Mouse (Mus musculus) forebrain, embryonic 11.5 days (tissue): ENCODE data around the gene Olfr685. TPM values are rescaled to one million over a fixed set of nuclear protein-coding genes. Genes with fewer than 3 reads are reported as not detected.

ENCODE experiments used
- ATAC-seq: fragments of 200-750 bp; cut with Nextera tagmentation; replicated peaks from 2 replicates; pipeline ENCODE4 v1.8.0; 2017; ENCODE audit warnings: moderate TSS enrichment; ENCODE audit not compliant: low FRiP score
- DNase-seq: peaks from one replicate; pipeline ENCODE4 v3.0.0-alpha.2; 2017; ENCODE audit warnings: low spot score
- H3K27ac ChIP-seq: fragments of 300-500 bp; sonication (generic); 2 replicates; pipeline ENCODE4 v1.5.1; 2014; ENCODE audit warnings: low read depth, low read length
- H3K27me3 ChIP-seq: fragments of 300-500 bp; sonication (generic); 2 replicates; pipeline ENCODE4 v1.6.1; 2014; ENCODE audit warnings: mild to moderate bottlenecking, low read length, mixed read lengths; ENCODE audit not compliant: control insufficient read depth, insufficient read depth
- H3K36me3 ChIP-seq: fragments of 300-500 bp; sonication (generic); 2 replicates; pipeline ENCODE4 v1.6.1; 2014; ENCODE audit warnings: mild to moderate bottlenecking, low read length, moderate library complexity, mixed read lengths; ENCODE audit not compliant: control insufficient read depth, insufficient read depth
- H3K4me1 ChIP-seq: fragments of 300-500 bp; sonication (generic); replicated peaks from 2 replicates; pipeline ENCODE4 v1.6.1; 2014; ENCODE audit warnings: low read length, mixed read lengths; ENCODE audit not compliant: control insufficient read depth, insufficient read depth
- H3K4me2 ChIP-seq: fragments of 300-500 bp; sonication (generic); 2 replicates; pipeline ENCODE4 v1.6.1; 2014; ENCODE audit warnings: low read depth, mild to moderate bottlenecking, low read length, moderate library complexity, mixed read lengths; ENCODE audit not compliant: severe bottlenecking
- H3K4me3 ChIP-seq: fragments of 300-500 bp; sonication (generic); 2 replicates; pipeline ENCODE4 v1.5.1; 2014; ENCODE audit warnings: low read depth, low read length
- H3K9ac ChIP-seq: fragments of 300-500 bp; sonication (generic); 2 replicates; pipeline ENCODE4 v1.6.1; 2014; ENCODE audit warnings: low read length
- H3K9me3 ChIP-seq: fragments of 300-500 bp; sonication (generic); 2 replicates; pipeline ENCODE4 v1.6.1; 2016; ENCODE audit warnings: low read length, mixed read lengths; ENCODE audit not compliant: control insufficient read depth
- WGBS: fragments of 180-500 bp; shearing (Covaris S2); extraction: QIAGEN DNeasy Blood & Tissue Kit; methylation state at CpG from one replicate; pipeline ENCODE4 v1.1.7; 2014; 5-methylcytosine and 5-hydroxymethylcytosine counted together
- polyA plus RNA-seq: library from polyadenylated mRNA; unstranded; fragments of >200 nt; fragmentation: Nextera tagmentation; extraction: Ambion mirVana; gene quantifications from 2 replicates; pipeline ENCODE4 v1.2.1, GENCODE M21; 2014

Olfr685 gene
- polyA plus RNA-seq, 1 experiment from 2014 or later, result not detected

DNA sequence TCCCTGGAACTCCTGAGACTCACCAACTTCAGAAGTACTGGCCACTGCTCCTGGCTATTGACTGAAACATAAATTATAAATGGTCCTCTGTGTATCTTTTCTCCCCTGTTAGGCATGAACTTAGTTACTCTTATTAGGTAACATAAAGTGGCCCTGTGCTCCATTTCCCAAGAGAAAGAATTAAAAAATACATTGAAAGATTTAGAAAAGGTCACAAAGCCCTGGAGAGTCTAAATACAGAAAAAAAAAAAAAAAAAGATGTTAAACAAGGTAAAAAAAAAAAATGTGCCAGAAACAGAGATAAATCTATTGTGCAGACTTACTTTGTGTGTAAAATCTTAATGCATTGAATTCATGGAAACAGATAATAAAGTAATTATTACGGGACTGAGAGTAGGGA lies 22.3 kb downstream of the Olfr685 start, which contains the start of gene Olfr684:
TSS of gene Olfr684 (minus strand) at position 101 of the 400 bp plus-strand sequence.
- Histone ChIP-seq H3K4me1 (no peaks in the 10 kb centered on the region), H3K4me3 (no peak within 1 kb of the TSS), H3K27ac (no peak within 1 kb of the TSS), H3K36me3 (no peaks in the 10 kb centered on the region), H3K27me3 (no peaks in the 10 kb centered on the region), H3K4me2 (no peak within 1 kb of the TSS), H3K9ac (no peak within 1 kb of the TSS), H3K9me3 (no peaks in the 10 kb centered on the region)
- DNase-seq, result no peak
- WGBS, result 84% methylated on average over 1 of the region's 1 CpGs
- no peak for ATAC-seq

DNA sequence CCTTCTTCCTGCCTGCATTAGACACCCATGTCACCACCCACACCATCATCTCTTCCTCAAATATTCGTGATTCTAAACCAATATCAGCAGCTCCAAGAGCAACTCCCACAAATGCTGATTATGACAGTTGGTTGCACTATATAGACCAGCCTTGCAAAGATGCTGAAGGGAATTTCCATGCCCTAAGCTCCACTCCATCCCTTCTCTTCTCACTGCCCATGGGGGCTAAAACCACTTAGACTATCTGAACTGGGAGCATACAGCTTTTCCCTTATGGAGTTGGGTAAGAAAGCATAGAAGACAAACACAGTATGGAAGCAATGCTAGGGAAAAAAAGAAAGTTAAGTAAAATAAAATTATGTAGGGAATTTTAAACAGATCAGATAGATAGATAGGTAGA lies 38.9 kb downstream of the Olfr685 start, which contains the start of gene Olfr683:
TSS of gene Olfr683 (minus strand) at position 101 of the 400 bp plus-strand sequence.
- Histone ChIP-seq H3K36me3 (no peaks in the 10 kb centered on the region), H3K4me2 (no peak within 1 kb of the TSS), H3K27ac (no peak within 1 kb of the TSS), H3K9ac (no peak within 1 kb of the TSS), H3K4me1 (no peaks in the 10 kb centered on the region), H3K9me3 (no peaks in the 10 kb centered on the region), H3K27me3 (no peaks in the 10 kb centered on the region), H3K4me3 (no peak within 1 kb of the TSS)
- 67% methylated on average over 1 of the region's 1 CpGs for WGBS
- ATAC-seq (no peak), DNase-seq (no peak)

DNA sequence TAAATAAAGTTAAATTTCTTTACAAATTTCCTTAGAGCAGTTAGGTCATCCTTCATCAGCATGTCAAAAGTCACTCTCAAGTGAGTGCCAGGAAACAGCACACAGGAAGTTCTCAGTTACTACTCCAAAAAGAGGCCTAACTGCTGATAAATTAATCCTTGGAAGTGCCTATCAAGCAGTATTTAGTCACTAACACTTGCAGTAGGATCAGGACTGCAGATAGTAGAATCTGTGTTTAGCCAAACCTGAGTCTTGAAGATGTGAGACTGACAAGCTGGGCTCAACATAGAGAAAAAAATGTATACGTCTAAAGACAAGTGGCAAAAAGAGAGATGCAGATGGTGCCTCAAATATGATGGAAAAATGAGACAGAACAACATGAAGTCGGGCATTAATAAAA lies 44.5 kb downstream of the Olfr685 start:
- no peak overlapping the region for H3K4me2 ChIP-seq
- DNase-seq (no peak), ATAC-seq (no peak)
- H3K27me3 ChIP-seq, result no peaks in the 10 kb centered on the region
- H3K4me3 ChIP-seq, result no peak overlapping the region
- H3K4me1 ChIP-seq, result no peaks in the 10 kb centered on the region
- H3K9me3 ChIP-seq, result no peaks in the 10 kb centered on the region
- H3K27ac ChIP-seq, result no peak overlapping the region
- 76% methylated on average over 2 of the region's 2 CpGs for WGBS
- no peak overlapping the region for H3K9ac ChIP-seq
- no peaks in the 10 kb centered on the region for H3K36me3 ChIP-seq

Other genes starting within 250 kb of the Olfr685 start
- gene Olfr670, start 223.4 kb downstream of the Olfr685 start, polyA plus RNA-seq, result not detected in 2 replicates
- gene Olfr671, start 206.9 kb downstream of the Olfr685 start, polyA plus RNA-seq, result not detected in 2 replicates
- gene Olfr672, start 184.0 kb downstream of the Olfr685 start, polyA plus RNA-seq, result not detected in 2 replicates
- not detected in 2 replicates for gene Olfr675, start 157.6 kb downstream of the Olfr685 start, polyA plus RNA-seq
- gene Olfr676, start 153.3 kb downstream of the Olfr685 start, polyA plus RNA-seq, result not detected in 2 replicates
- gene Olfr677, start 134.6 kb downstream of the Olfr685 start, polyA plus RNA-seq, result not detected in 2 replicates
- not detected in 2 replicates for gene Olfr678, start 121.5 kb downstream of the Olfr685 start, polyA plus RNA-seq
- not detected in 2 replicates for gene Olfr679, start 104.8 kb downstream of the Olfr685 start, polyA plus RNA-seq
- gene Olfr680-ps1, start 93.2 kb downstream of the Olfr685 start, polyA plus RNA-seq, result not detected in 2 replicates
- gene Olfr681, start 69.2 kb downstream of the Olfr685 start, polyA plus RNA-seq, result not detected in 2 replicates
- not detected in 2 replicates for gene Olfr683, start 39.0 kb downstream of the Olfr685 start, polyA plus RNA-seq
- gene Olfr684, start 22.4 kb downstream of the Olfr685 start, polyA plus RNA-seq, result not detected in 2 replicates
- not detected in 2 replicates for gene Olfr686, start 21.5 kb upstream of the Olfr685 start, polyA plus RNA-seq
- gene Olfr688, start 102.1 kb upstream of the Olfr685 start, polyA plus RNA-seq, result not detected in 2 replicates
- not detected in 2 replicates for gene Olfr689, start 125.2 kb upstream of the Olfr685 start, polyA plus RNA-seq
- not detected in 2 replicates for gene Olfr690, start 148.1 kb upstream of the Olfr685 start, polyA plus RNA-seq
- 0.12 and 0.39 TPM in 2 replicates for gene Olfr691, start 156.3 kb upstream of the Olfr685 start, polyA plus RNA-seq
- not detected in 2 replicates for gene Olfr692, start 182.2 kb upstream of the Olfr685 start, polyA plus RNA-seq
- gene Gm5901, start 189.0 kb upstream of the Olfr685 start, polyA plus RNA-seq, result not detected in 2 replicates
- 45.0 and 47.4 TPM in 2 replicates for gene Fam160a2, start 214.0 kb upstream of the Olfr685 start, polyA plus RNA-seq
- gene Cnga4, start 218.6 kb upstream of the Olfr685 start, polyA plus RNA-seq, result 0.15 TPM in 1 of 2 replicates, not detected in the other
- 0.13 and 0.51 TPM in 2 replicates for gene Cckbr, start 239.7 kb upstream of the Olfr685 start, polyA plus RNA-seq